Mouse (Mus musculus): Measurements from ENCODE around the gene Tnfaip2. TPM values are rescaled to one million over a fixed set of nuclear protein-coding genes. Genes with fewer than 3 reads are reported as not detected.
A peak's percentile ranks its signal among the peaks of the same experiment; 100 is the strongest.

Tnfaip2 gene
- polyA plus RNA-seq, 1 experiment = 11.3 TPM

DNA sequence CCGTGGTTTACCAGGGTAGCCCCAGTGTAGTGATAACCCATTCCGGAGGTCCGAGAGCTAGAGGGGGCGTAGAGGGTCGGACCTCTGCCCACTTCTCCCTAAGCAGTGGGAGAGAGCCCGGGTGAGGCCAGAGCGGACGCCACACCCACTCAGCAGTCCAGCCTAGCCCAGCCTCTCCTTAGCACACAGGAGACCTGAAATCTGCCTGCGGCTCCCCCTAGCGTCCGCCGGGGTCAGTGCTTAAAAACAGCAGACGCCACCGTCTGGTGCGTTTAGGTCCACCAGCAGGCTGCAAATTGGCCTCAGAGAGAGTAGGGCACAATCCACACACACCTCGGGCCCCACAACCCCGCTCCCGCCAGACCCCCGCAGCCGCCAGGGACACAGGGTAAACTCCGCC is 29.0 kb upstream of the Tnfaip2 start:
- TF ChIP-seq FLI1 (IDR thresholded peaks at IDR 0.05; ENCODE audit: low read length) = no peak
- no peak for TF ChIP-seq GATA1 (IDR thresholded peaks at IDR 0.05; ENCODE audit: borderline replicate concordance, low read length)
- Histone ChIP-seq H3K4me1 (peaks cover 66% of the 10 kb centered on the region), H3K36me3 (replicated peaks; ENCODE audit: low read length) (no peaks in the 10 kb centered on the region), H3K9me3 (no peaks in the 10 kb centered on the region), H3K27me3 (replicated peaks) (peaks cover 75% of the 10 kb centered on the region), H3K4me3 (replicated peaks) (peak overlapping the region; percentile 84)

DNA sequence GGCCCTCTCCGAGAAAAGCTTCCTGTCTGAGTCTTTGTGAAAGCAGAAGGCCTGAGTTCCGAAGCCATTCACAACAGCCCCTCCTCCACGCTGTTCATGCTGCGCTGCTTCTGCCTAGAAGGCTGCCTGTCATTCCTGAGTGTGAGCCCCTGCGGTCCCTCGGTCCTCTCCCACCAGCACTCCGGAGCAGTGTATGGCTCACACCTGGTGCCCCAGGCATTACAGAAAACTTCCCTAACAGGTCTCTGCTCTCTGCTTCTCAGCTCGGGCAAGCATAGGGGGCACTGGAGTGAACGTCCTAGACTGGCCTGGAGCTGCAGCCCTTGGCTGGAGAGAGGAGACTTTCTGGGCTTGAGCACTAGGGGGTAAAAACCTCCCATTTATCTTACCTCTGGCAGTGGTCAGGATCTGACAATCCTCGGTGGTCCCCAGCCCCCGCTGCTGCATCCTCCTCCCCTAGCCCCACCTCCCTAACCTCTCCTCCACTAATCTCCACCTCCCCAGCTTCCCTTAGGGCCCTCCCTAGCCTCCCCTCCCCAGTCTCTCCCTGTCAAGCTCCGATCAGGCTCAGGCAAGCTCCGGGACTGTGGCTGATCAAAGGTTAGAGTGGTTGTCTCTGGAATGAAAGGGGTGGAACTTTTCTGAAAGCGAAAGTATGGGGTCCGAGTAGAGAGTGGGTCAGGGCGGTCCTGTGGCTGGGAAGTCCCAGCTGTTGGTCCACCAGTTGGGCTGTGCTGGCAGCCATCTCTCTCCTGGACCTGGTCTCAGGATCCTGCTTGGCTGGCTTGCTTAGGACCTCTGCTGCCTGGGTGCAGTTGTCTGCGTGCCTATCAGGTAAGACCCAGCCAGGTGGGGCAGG is 25.1 kb upstream of the Tnfaip2 start, which contains the start of gene Exoc3l4:
Exoc3l4 (plus strand) TSS at position 97 of the 859 bp plus-strand sequence.
- Histone ChIP-seq H3K36me3 (replicated peaks; ENCODE audit: low read length) (peaks cover 5% of the 10 kb centered on the region), H3K27me3 (replicated peaks) (peaks cover 51% of the 10 kb centered on the region), H3K4me1 (peaks cover 81% of the 10 kb centered on the region), H3K4me3 (replicated peaks) (peak within 1 kb of the TSS; percentile 89), H3K9me3 (no peaks in the 10 kb centered on the region)
- TF ChIP-seq GATA1 (IDR thresholded peaks at IDR 0.05; ENCODE audit: borderline replicate concordance, low read length) (no peak), FLI1 (IDR thresholded peaks at IDR 0.05; ENCODE audit: low read length) (no peak)

DNA sequence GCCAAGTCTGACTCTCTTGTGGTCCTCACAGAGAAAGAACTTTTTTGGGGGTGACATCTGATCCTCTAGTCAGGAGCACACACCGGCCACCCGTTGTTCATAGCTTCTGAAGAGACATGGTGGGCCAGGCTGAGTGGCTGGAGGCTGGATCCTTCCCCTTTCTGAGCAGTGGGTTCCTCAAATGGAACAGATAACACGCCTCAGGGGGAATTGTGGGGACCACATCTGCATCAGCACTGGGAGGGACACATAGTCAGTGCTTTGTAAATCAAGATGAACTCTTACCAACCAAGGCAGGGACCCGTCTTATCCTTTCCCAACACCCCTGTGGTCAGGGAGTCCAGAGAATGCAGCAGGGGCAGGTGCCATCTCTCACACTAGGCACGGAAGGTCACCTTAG is 22.4 kb upstream of the Tnfaip2 start:
- Histone ChIP-seq H3K4me1 (peaks cover 88% of the 10 kb centered on the region), H3K36me3 (replicated peaks; ENCODE audit: low read length) (peaks cover 30% of the 10 kb centered on the region), H3K27me3 (replicated peaks) (peaks cover 62% of the 10 kb centered on the region), H3K9me3 (peaks cover 9% of the 10 kb centered on the region; the same call in 1 of the 2 replicates), H3K4me3 (replicated peaks) (peak overlapping the region; percentile 78)
- TF ChIP-seq FLI1 (IDR thresholded peaks at IDR 0.05; ENCODE audit: low read length) (no peak), GATA1 (IDR thresholded peaks at IDR 0.05; ENCODE audit: borderline replicate concordance, low read length) (no peak)

DNA sequence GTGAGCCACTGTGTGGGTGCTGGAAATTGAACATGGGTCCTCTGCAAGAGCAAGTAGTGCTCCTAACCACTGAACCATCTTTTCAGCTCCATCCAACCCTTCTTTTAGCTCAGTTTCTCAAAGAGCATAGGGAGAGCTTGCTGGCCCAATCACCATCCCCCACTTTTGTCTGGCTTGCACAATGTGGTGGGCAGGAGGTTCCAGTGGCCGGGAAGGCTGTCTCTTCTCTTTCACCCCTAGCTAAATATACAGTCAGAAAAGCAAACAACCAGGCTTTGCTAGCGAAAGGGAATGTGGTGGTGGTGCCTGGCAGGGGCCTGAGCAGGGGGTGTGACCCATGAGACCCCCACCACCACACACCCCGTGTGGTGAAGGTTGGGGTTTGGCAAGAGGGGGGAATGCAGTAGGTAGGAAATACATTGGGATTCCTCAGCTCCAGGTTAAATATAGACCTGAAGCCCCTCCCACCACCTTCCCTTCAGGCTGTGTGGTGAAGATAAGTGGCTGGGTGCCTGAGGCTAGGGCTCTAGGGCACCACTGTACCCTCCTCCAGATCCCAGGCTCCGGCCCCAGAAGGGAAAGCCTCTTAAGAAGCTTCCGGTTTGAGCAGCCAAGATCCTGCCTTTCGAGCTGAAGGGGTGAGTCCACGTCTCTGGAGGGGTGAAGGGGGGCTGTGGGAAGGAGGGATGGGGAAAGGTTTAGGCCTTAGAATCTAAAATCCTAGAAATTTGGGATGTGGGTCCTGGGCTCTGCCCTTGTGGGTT is 21.1 kb upstream of the Tnfaip2 start:
- H3K9me3 ChIP-seq = peaks cover 9% of the 10 kb centered on the region; the same call in 1 of the 2 replicates
- H3K27me3 ChIP-seq (replicated peaks) = peaks cover 62% of the 10 kb centered on the region
- peaks cover 42% of the 10 kb centered on the region for H3K36me3 ChIP-seq (replicated peaks; ENCODE audit: low read length)
- TF ChIP-seq FLI1 (IDR thresholded peaks at IDR 0.05; ENCODE audit: low read length) (no peak), GATA1 (IDR thresholded peaks at IDR 0.05; ENCODE audit: borderline replicate concordance, low read length) (no peak)
- H3K4me1 ChIP-seq = peaks cover 100% of the 10 kb centered on the region
- peak overlapping the region; percentile 83 for H3K4me3 ChIP-seq (replicated peaks)

DNA sequence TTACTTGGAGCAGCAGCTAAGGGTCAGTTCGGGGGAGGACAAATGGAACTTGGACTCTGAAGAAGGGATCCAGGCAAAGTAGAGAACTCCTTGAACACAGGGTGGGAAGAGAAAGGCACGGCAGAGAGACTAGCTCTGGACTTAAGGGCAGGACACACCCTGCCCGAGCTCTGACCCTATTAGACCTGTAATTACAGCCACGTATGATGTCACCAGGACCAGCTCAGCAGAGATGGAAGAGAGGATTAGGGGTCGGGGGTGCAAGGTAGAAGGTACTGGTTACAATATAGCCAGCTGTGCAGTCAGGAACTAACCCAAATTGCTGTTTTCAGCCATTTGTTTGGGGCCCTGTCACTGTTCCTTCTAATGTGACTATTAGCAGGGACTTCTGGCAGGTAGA is 19.4 kb upstream of the Tnfaip2 start:
- Histone ChIP-seq H3K36me3 (replicated peaks; ENCODE audit: low read length) (peaks cover 56% of the 10 kb centered on the region), H3K4me1 (peaks cover 98% of the 10 kb centered on the region), H3K27me3 (replicated peaks) (peaks cover 59% of the 10 kb centered on the region), H3K4me3 (replicated peaks) (peak overlapping the region; percentile 83), H3K9me3 (peaks cover 11% of the 10 kb centered on the region; the same call in 1 of the 2 replicates)
- no peak for TF ChIP-seq GATA1 (IDR thresholded peaks at IDR 0.05; ENCODE audit: borderline replicate concordance, low read length)
- no peak for TF ChIP-seq FLI1 (IDR thresholded peaks at IDR 0.05; ENCODE audit: low read length)

DNA sequence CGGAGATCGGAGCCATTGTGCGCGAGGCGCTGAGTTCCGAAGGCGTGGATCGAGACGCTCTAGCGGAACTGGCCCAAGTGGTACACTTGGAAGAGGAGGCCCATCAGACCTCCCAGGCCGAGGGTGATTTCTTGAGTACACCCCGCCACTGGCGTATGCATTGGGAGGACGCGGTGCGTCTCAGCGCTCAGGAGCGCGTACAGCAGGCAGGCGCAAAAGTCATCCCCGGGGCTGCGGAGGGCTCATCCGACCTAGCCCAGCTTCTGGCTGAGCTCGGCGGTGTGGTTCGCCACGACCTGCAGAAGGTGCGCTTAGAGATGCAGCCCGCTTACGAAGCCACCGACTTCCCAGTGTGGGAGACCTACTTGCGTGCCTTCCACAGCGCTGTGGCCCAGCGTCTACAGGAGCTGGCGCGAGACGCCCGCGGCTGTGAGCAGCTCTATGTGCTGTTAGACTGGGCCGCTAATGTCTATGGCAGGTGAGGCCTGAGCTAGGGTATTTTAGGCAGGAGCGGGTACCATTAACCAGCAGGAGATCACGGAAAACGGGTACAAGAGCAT is 18.6 kb upstream of the Tnfaip2 start:
- H3K27me3 ChIP-seq (replicated peaks) = peaks cover 62% of the 10 kb centered on the region
- peaks cover 64% of the 10 kb centered on the region for H3K36me3 ChIP-seq (replicated peaks; ENCODE audit: low read length)
- peak overlapping the region; percentile 83 for H3K4me3 ChIP-seq (replicated peaks)
- peaks cover 98% of the 10 kb centered on the region for H3K4me1 ChIP-seq
- peaks cover 11% of the 10 kb centered on the region; the same call in 1 of the 2 replicates for H3K9me3 ChIP-seq
- TF ChIP-seq FLI1 (IDR thresholded peaks at IDR 0.05; ENCODE audit: low read length) (no peak), GATA1 (IDR thresholded peaks at IDR 0.05; ENCODE audit: borderline replicate concordance, low read length) (no peak)

DNA sequence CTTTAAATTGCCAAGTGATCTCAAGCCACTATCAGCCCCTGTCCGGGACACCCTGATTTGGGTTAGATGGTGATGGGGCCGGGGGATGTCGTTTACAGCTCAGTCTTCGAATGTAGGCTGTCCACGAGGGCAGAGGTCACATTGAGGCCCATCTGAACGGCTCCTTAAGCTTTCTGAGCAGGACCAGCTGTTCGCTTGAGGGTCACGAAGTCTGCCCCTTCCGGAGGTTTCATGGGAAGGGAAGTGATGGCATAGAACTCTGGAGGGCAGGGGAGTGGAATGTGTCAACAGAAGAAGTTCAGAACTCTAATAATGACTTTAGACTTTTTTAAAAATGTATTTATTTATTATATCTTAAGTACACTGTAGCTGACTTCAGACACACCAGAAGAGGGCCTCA is 17.7 kb upstream of the Tnfaip2 start:
- Histone ChIP-seq H3K27me3 (replicated peaks) (peaks cover 61% of the 10 kb centered on the region), H3K4me3 (replicated peaks) (no peak overlapping the region), H3K9me3 (peaks cover 11% of the 10 kb centered on the region; the same call in 1 of the 2 replicates), H3K4me1 (peaks cover 98% of the 10 kb centered on the region), H3K36me3 (replicated peaks; ENCODE audit: low read length) (peaks cover 70% of the 10 kb centered on the region)
- no peak for TF ChIP-seq GATA1 (IDR thresholded peaks at IDR 0.05; ENCODE audit: borderline replicate concordance, low read length)
- no peak for TF ChIP-seq FLI1 (IDR thresholded peaks at IDR 0.05; ENCODE audit: low read length)

DNA sequence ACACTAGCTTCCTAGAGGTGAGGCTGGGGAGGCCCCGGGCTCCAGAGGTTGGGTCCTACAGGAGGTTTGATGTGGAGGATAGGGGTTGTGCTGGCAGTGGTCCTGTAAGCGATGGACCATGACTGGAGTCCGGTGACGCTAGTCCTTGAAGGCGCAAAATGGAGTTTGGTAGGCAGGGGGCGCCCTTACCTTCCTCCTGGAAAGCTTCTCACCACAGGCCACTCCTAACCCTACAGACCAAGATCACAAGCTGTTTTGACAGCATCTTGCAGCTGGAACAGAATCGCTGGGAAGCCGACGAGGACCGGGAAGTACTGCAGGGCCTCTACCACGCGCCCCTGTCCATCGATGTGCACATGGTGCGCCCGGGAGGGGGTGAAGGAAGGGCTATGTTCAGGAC is 17.0 kb upstream of the Tnfaip2 start:
- peaks cover 98% of the 10 kb centered on the region for H3K4me1 ChIP-seq
- H3K27me3 ChIP-seq (replicated peaks) = peaks cover 65% of the 10 kb centered on the region
- H3K36me3 ChIP-seq (replicated peaks; ENCODE audit: low read length) = peaks cover 77% of the 10 kb centered on the region
- TF ChIP-seq GATA1 (IDR thresholded peaks at IDR 0.05; ENCODE audit: borderline replicate concordance, low read length) = no peak
- TF ChIP-seq FLI1 (IDR thresholded peaks at IDR 0.05; ENCODE audit: low read length) = no peak
- H3K4me3 ChIP-seq (replicated peaks) = peak overlapping the region; percentile 80
- H3K9me3 ChIP-seq = peaks cover 11% of the 10 kb centered on the region; the same call in 1 of the 2 replicates

DNA sequence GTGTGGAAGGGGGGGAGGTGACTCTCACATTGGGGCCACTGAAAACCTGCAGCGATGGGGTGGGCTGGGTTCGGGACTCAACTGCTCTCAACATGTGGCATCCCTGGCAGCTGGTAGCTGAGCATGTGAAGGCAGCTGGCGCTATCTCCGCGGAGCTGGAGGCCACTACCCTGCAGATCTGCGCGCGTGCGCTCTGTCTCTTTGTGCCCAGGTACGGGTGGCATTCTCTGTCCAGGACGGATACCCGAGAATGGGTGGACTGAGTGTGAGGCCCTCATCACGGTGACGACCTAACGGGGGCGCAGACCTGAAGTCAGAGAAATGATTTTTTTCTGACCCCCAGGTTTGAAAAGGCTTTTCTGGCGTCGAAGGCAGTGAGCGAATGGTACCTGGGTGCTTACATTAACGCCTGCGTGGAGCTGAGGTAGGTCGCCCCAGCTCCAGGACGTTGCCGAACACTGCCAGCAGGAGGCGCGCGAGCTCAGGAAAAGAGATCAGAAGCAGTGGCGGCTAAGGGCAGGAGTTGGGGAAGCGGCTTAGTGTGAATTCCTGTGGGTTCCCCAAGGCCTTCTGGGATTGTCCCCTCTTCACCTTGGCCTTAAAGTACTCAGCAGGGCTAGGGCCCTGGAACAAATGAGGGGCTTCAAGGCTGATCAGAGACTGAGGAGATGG is 16.3 kb upstream of the Tnfaip2 start:
- Histone ChIP-seq H3K27me3 (replicated peaks) (peaks cover 68% of the 10 kb centered on the region), H3K4me3 (replicated peaks) (peak overlapping the region; percentile 47), H3K4me1 (peaks cover 98% of the 10 kb centered on the region), H3K9me3 (peaks cover 11% of the 10 kb centered on the region; the same call in 1 of the 2 replicates), H3K36me3 (replicated peaks; ENCODE audit: low read length) (peaks cover 83% of the 10 kb centered on the region)
- TF ChIP-seq GATA1 (IDR thresholded peaks at IDR 0.05; ENCODE audit: borderline replicate concordance, low read length) (no peak), FLI1 (IDR thresholded peaks at IDR 0.05; ENCODE audit: low read length) (no peak)
